Mouse (Mus musculus): Measurements from ENCODE around the gene Slc16a6. TPM values are rescaled to one million over a fixed set of nuclear protein-coding genes. Genes with fewer than 3 reads are reported as not detected.

Gene Slc16a6
- polyA plus RNA-seq, 1 experiment from 2014 or later = 14.4 TPM

GRCm38 (mm10) chr11:109416709-109417420 is 56.5 kb downstream of the Slc16a6 start:
- no peak for DNase-seq (ENCODE audit: low spot score)

- DNase-seq (ENCODE audit: low spot score) = no peak
Measured at GRCm38 (mm10) chr11:109414802-109415201, 58.6 kb downstream of the Slc16a6 start.

GRCm38 (mm10) chr11:109413617-109414016 is 59.8 kb downstream of the Slc16a6 start, which contains the start of gene 9930022D16Rik:
TSS of gene 9930022D16Rik (plus strand) at chr11:109413917.
- no peak for DNase-seq (ENCODE audit: low spot score)

GRCm38 (mm10) chr11:109410197-109410980 is 63.0 kb downstream of the Slc16a6 start:
- no peak for DNase-seq (ENCODE audit: low spot score)

GRCm38 (mm10) chr11:109406431-109406830 is 67.0 kb downstream of the Slc16a6 start:
- DNase-seq (ENCODE audit: low spot score) = no peak

Small RNA genes lying within 50 kb of the gene (microRNA-seq; reads per million reads assigned to microRNA genes)
- gene Gm25540 (ENCODE audit: borderline number of aligned reads) = not detected

Other genes with a start within 250 kb of the Slc16a6 start
- gene Rgs9, start 175.5 kb downstream of the Slc16a6 start, polyA plus RNA-seq (2015; fragmentation: Nextera tagmentation; extraction: Ambion mirVana) = 0.66 and 1.5 TPM in 2 replicates
- 34.1 and 46.4 TPM in 2 replicates for gene Gna13, start 110.8 kb downstream of the Slc16a6 start, polyA plus RNA-seq (2015; fragmentation: Nextera tagmentation; extraction: Ambion mirVana)
- 0.08 and 0.12 TPM in 2 replicates for gene 9930022D16Rik, start 59.7 kb downstream of the Slc16a6 start, polyA plus RNA-seq (2015; fragmentation: Nextera tagmentation; extraction: Ambion mirVana)
- 59.4 and 60.0 TPM in 2 replicates for gene Amz2, start 47.7 kb downstream of the Slc16a6 start, polyA plus RNA-seq (2015; fragmentation: Nextera tagmentation; extraction: Ambion mirVana)
- 2.3 and 2.4 TPM in 2 replicates for gene Arsg, start 224 bp downstream of the Slc16a6 start, polyA plus RNA-seq (2015; fragmentation: Nextera tagmentation; extraction: Ambion mirVana)
- gene Wipi1, start 138.4 kb upstream of the Slc16a6 start, polyA plus RNA-seq (2015; fragmentation: Nextera tagmentation; extraction: Ambion mirVana) = 12.3 and 14.4 TPM in 2 replicates
- 353 and 361 TPM in 2 replicates for gene Prkar1a, start 175.8 kb upstream of the Slc16a6 start, polyA plus RNA-seq (2015; fragmentation: Nextera tagmentation; extraction: Ambion mirVana)
- gene Fam20a, start 248.7 kb upstream of the Slc16a6 start, polyA plus RNA-seq (2015; fragmentation: Nextera tagmentation; extraction: Ambion mirVana) = 1.8 and 2.3 TPM in 2 replicates